Mouse (Mus musculus): Measurements from ENCODE around the gene Vtn. TPM values are rescaled to one million over a fixed set of nuclear protein-coding genes. Genes with fewer than 3 reads are reported as not detected.

Gene Vtn
- 91.3 and 227 TPM in 2 replicates for polyA plus RNA-seq (2014; fragmentation: Nextera tagmentation; extraction: Ambion mirVana)

DNA sequence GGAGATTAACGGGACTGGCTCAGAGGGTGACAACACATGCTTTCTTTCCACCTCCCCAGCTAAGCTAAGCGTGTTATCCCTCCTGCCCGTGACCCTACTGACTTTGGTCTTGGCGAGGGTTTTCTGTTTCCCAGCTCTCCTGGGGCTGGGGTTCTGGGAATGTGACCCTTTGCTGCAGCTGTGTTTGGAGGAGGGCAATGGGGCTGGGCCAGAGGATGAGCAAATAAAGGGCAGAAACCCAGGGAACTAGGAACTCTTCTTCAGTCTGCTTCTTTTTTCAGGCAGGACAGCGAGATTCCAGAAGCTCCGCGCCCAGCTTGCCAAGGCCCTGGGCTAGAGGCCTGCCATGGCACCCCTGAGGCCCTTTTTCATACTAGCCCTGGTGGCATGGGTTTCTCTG is at the start of gene Vtn:
Vtn (plus strand) TSS at position 88 of the 400 bp plus-strand sequence.
- Histone ChIP-seq H3K4me1 (ENCODE audit: control insufficient read depth, insufficient read depth, low read length) (peaks cover 15% of the 10 kb centered on the region), H3K4me2 (ENCODE audit: low read depth, low read length) (peak within 1 kb of the TSS; percentile 61), H3K9me3 (ENCODE audit: control insufficient read depth, low read length) (no peaks in the 10 kb centered on the region), H3K4me3 (ENCODE audit: low read depth, low read length) (peak within 1 kb of the TSS; percentile 82), H3K36me3 (ENCODE audit: control insufficient read depth, insufficient read depth, low read length) (no peaks in the 10 kb centered on the region), H3K27ac (ENCODE audit: low read depth, low read length) (peak within 1 kb of the TSS; percentile 86), H3K9ac (replicated peaks; ENCODE audit: low read depth, low read length) (0 out of 2 replicates have a peak within 1 kb of the TSS, but pooled peaks have one; percentile 13), H3K27me3 (ENCODE audit: control insufficient read depth, insufficient read depth, low read length) (no peaks in the 10 kb centered on the region)
- ATAC-seq (ENCODE audit: low read depth), result no peak
- 67% methylated on average over 7 of the region's 7 CpGs for WGBS

DNA sequence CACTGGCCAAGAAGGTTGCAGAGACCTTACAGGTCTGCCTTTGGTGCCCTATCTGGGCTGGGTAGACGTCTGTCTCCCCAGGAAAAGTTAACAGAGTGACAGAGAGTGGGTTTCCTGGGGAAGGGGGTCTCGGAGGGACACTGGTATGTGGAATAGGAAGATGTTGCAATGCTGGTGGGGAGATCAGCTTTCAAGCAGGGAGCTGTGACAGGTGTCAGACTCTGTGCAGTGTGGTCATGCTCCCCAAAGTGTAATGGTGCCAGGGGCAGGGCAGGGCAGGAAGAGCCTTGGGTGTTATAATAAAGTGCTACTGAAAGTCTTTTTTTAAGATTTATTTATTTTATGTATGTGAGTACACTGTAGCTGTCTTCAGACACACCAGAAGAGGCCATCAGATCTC is 48.6 kb upstream of the Vtn start:
- no peak overlapping the region for H3K27ac ChIP-seq (ENCODE audit: low read depth, low read length)
- no peak overlapping the region for H3K4me2 ChIP-seq (ENCODE audit: low read depth, low read length)
- H3K9ac ChIP-seq (replicated peaks; ENCODE audit: low read depth, low read length), result no peak overlapping the region
- WGBS, result 64% methylated on average over 2 of the region's 2 CpGs
- no peaks in the 10 kb centered on the region for H3K36me3 ChIP-seq (ENCODE audit: control insufficient read depth, insufficient read depth, low read length)
- no peaks in the 10 kb centered on the region for H3K27me3 ChIP-seq (ENCODE audit: control insufficient read depth, insufficient read depth, low read length)
- ATAC-seq (ENCODE audit: low read depth), result no peak
- H3K9me3 ChIP-seq (ENCODE audit: control insufficient read depth, low read length), result no peaks in the 10 kb centered on the region
- H3K4me3 ChIP-seq (ENCODE audit: low read depth, low read length), result no peak overlapping the region
- no peaks in the 10 kb centered on the region for H3K4me1 ChIP-seq (ENCODE audit: control insufficient read depth, insufficient read depth, low read length)

DNA sequence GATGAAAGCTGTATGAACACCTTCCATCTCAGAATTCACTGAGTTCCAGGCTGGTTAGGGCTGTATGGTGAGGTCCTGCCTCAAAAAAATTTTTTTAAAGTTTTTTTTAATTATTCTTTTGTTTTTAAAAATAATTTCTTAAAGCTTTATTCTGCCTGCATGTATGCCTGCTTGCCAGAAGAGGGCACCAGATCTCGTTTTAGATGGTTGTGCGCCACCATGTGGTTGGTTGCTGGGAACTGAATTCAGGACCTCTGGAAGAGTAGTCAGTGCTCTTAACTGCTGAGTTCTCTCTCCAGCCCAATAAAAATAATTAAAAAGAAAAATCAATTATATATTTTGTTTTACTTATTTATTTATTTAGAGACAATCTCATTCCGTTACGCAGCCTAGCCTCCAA is 45.2 kb upstream of the Vtn start:
- no peak overlapping the region for H3K4me3 ChIP-seq (ENCODE audit: low read depth, low read length)
- 10% methylated on average over 4 of the region's 4 CpGs for WGBS

DNA sequence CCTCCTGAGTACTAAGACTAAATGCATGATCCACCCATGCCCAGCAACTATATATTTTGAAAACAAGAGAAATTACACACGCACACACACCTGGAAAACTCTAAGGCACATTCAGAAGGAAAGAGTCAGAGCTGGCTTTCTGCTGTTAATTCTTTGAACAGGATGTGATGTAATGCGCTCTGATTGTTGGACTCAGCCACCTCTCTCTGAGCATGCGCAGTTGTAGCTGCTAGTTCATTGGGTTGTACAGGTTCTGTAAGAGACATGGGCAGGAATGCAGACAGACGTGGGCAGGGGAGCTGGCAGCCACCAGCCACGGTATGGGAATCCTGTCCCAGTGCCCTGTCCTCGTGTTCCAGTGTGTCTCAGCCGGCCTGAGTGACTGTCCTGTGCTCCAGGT is 44.6 kb upstream of the Vtn start:
- Histone ChIP-seq H3K36me3 (ENCODE audit: control insufficient read depth, insufficient read depth, low read length) (no peaks in the 10 kb centered on the region), H3K4me3 (ENCODE audit: low read depth, low read length) (no peak overlapping the region), H3K4me2 (ENCODE audit: low read depth, low read length) (no peak overlapping the region), H3K9ac (replicated peaks; ENCODE audit: low read depth, low read length) (no peak overlapping the region), H3K27ac (ENCODE audit: low read depth, low read length) (no peak overlapping the region), H3K27me3 (ENCODE audit: control insufficient read depth, insufficient read depth, low read length) (no peaks in the 10 kb centered on the region), H3K4me1 (ENCODE audit: control insufficient read depth, insufficient read depth, low read length) (no peaks in the 10 kb centered on the region), H3K9me3 (ENCODE audit: control insufficient read depth, low read length) (no peaks in the 10 kb centered on the region)
- WGBS, result 68% methylated on average over 7 of the region's 7 CpGs
- no peak for ATAC-seq (ENCODE audit: low read depth)

More for the DNA sequence above, 45.2 kb upstream of the Vtn start:
- no peak overlapping the region for H3K9ac ChIP-seq (replicated peaks; ENCODE audit: low read depth, low read length)
- no peaks in the 10 kb centered on the region for H3K4me1 ChIP-seq (ENCODE audit: control insufficient read depth, insufficient read depth, low read length)
- no peaks in the 10 kb centered on the region for H3K9me3 ChIP-seq (ENCODE audit: control insufficient read depth, low read length)
- no peak for ATAC-seq (ENCODE audit: low read depth)
- H3K27ac ChIP-seq (ENCODE audit: low read depth, low read length), result no peak overlapping the region
- H3K36me3 ChIP-seq (ENCODE audit: control insufficient read depth, insufficient read depth, low read length), result no peaks in the 10 kb centered on the region
- H3K4me2 ChIP-seq (ENCODE audit: low read depth, low read length), result no peak overlapping the region
- no peaks in the 10 kb centered on the region for H3K27me3 ChIP-seq (ENCODE audit: control insufficient read depth, insufficient read depth, low read length)

DNA sequence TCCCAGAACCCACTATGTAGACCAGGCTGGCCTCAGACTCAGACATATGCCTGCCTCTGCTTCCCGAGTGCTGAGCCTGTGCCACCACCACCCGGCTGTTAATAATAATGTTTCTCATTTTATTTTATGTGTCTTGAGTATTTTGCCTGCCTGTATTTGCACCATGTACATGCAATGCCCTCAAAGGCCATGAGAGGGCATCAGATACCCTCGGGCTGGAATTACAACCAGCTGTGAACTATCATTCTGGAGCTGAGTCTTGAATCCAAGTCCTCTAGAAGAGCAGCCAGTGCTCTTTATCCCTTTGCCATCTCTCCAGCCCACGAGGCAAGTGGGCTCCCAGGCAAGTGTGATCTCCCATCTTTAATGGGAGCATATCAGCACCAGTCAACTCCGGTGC is 43.6 kb upstream of the Vtn start:
- Histone ChIP-seq H3K36me3 (ENCODE audit: control insufficient read depth, insufficient read depth, low read length) (no peaks in the 10 kb centered on the region), H3K9me3 (ENCODE audit: control insufficient read depth, low read length) (no peaks in the 10 kb centered on the region), H3K4me2 (ENCODE audit: low read depth, low read length) (no peak overlapping the region), H3K27me3 (ENCODE audit: control insufficient read depth, insufficient read depth, low read length) (no peaks in the 10 kb centered on the region), H3K9ac (replicated peaks; ENCODE audit: low read depth, low read length) (no peak overlapping the region), H3K4me1 (ENCODE audit: control insufficient read depth, insufficient read depth, low read length) (no peaks in the 10 kb centered on the region), H3K27ac (ENCODE audit: low read depth, low read length) (no peak overlapping the region), H3K4me3 (ENCODE audit: low read depth, low read length) (no peak overlapping the region)
- WGBS, result 53% methylated on average over 5 of the region's 5 CpGs
- no peak for ATAC-seq (ENCODE audit: low read depth)

DNA sequence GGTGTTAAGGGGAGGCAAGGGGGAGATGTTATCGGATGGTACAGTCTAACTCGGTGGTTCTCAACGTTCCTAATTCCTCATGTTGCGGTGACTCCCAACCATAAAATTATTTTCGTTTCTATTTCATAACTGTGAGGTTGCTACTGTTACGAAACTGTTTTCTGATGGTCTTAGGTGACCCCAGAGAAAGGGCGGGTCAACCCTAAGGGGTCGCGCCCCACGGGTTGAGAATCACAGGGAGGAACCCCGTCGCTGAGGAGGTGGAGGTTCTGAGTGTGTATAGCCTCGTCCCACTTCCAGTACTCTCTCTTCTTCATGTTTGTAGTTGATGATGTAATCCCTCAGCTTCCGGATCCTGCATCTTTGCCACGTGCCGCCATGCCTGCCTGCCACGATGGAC is 40.2 kb upstream of the Vtn start:
- Histone ChIP-seq H3K27me3 (ENCODE audit: control insufficient read depth, insufficient read depth, low read length) (no peaks in the 10 kb centered on the region), H3K36me3 (ENCODE audit: control insufficient read depth, insufficient read depth, low read length) (no peaks in the 10 kb centered on the region), H3K9me3 (ENCODE audit: control insufficient read depth, low read length) (no peaks in the 10 kb centered on the region), H3K4me1 (ENCODE audit: control insufficient read depth, insufficient read depth, low read length) (no peaks in the 10 kb centered on the region), H3K4me3 (ENCODE audit: low read depth, low read length) (no peak overlapping the region), H3K4me2 (ENCODE audit: low read depth, low read length) (no peak overlapping the region), H3K9ac (replicated peaks; ENCODE audit: low read depth, low read length) (no peak overlapping the region), H3K27ac (ENCODE audit: low read depth, low read length) (no peak overlapping the region)
- 83% methylated on average over 17 of the region's 17 CpGs for WGBS
- ATAC-seq (ENCODE audit: low read depth), result no peak

DNA sequence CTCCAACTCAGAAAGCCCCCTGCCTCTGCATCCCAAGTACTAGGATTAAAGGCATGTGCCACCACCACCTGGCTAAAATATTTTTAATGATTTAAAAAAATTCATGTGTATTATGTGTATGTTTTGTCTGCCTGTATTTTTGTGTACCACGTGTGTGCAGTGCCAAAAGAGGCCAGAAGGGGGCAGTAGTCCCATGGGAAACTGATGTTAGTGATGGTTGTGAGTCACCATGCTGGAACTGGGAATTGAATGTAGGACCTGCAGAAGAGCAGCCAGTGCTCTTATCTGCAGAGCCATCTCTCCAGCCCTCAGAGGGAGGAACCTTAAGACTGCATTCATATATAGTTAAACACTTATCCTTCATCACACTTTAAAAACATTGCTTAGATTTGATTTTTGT is 37.0 kb upstream of the Vtn start:
- Histone ChIP-seq H3K36me3 (ENCODE audit: control insufficient read depth, insufficient read depth, low read length) (no peaks in the 10 kb centered on the region), H3K4me3 (ENCODE audit: low read depth, low read length) (no peak overlapping the region), H3K9me3 (ENCODE audit: control insufficient read depth, low read length) (no peaks in the 10 kb centered on the region), H3K9ac (replicated peaks; ENCODE audit: low read depth, low read length) (no peak overlapping the region), H3K27me3 (ENCODE audit: control insufficient read depth, insufficient read depth, low read length) (no peaks in the 10 kb centered on the region), H3K4me2 (ENCODE audit: low read depth, low read length) (no peak overlapping the region), H3K27ac (ENCODE audit: low read depth, low read length) (no peak overlapping the region), H3K4me1 (ENCODE audit: control insufficient read depth, insufficient read depth, low read length) (peaks cover 9% of the 10 kb centered on the region)
- 70% methylated on average over 1 of the region's 1 CpGs for WGBS
- no peak for ATAC-seq (ENCODE audit: low read depth)

DNA sequence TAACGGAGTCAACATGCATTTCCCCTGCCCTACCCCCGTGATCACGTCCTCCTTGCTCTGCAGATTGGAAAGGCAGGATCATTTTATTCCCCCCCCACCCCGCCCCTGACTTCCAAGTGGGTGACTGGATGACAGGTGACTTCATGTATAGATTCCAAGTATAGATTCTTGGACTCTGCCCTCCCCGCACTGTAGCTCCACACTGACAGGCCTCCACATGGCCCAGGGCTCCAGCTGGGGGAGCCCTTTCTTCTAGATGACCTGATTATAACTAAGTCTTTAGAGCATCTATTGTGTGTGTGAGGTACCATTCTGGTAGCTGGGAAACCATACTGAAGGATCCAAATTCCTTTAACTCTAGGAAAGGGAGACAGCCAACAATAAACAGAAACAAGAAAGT is 36.2 kb upstream of the Vtn start:
- no peak for ATAC-seq (ENCODE audit: low read depth)
- 80% methylated on average over 5 of the region's 5 CpGs for WGBS

DNA sequence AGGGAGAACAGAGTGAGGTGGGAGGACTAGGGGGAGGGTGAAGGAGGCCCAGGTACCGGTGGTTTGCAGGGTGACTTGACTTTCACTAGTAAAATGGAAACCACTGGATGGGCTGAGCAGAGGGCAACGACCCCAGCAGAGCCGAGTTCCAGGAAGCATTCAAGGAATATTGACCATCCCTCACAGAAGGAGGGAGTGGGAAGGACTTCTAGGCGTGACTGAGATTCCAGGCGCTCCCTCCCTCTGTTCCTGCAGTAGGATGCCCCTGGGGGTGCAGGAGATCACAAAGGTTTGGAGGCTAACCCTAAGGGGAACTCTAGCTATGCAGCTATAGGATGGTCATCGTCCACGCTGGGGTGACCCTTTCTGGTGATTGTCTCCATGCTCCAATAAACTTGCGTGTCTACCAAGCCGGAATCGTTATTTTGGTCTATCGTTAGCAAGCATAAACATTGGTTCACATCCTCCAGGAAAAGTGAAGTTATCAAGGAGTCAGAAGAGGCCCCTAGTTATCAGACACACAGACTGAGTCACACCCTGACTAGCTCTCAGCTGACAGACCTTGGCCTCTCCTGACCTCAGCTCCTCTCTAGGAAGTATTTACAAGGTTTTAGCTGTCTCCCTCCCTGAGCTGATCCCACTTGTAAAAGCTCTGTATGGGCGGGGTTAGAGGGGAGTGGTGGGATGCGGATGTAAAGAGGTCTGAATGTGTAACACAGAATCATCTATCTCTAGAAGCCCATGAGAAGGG is 35.4 kb upstream of the Vtn start:
- no peak overlapping the region for H3K27ac ChIP-seq (ENCODE audit: low read depth, low read length)
- H3K4me1 ChIP-seq (ENCODE audit: control insufficient read depth, insufficient read depth, low read length), result peaks cover 9% of the 10 kb centered on the region
- H3K4me3 ChIP-seq (ENCODE audit: low read depth, low read length), result no peak overlapping the region
- H3K4me2 ChIP-seq (ENCODE audit: low read depth, low read length), result no peak overlapping the region
- H3K9me3 ChIP-seq (ENCODE audit: control insufficient read depth, low read length), result no peaks in the 10 kb centered on the region
- 67% methylated on average over 13 of the region's 13 CpGs for WGBS
- H3K9ac ChIP-seq (replicated peaks; ENCODE audit: low read depth, low read length), result no peak overlapping the region
- H3K36me3 ChIP-seq (ENCODE audit: control insufficient read depth, insufficient read depth, low read length), result no peaks in the 10 kb centered on the region
- no peak for ATAC-seq (ENCODE audit: low read depth)
- H3K27me3 ChIP-seq (ENCODE audit: control insufficient read depth, insufficient read depth, low read length), result no peaks in the 10 kb centered on the region

More for the DNA sequence above, 36.2 kb upstream of the Vtn start:
- Histone ChIP-seq H3K9ac (replicated peaks; ENCODE audit: low read depth, low read length) (no peak overlapping the region), H3K4me3 (ENCODE audit: low read depth, low read length) (no peak overlapping the region), H3K4me2 (ENCODE audit: low read depth, low read length) (no peak overlapping the region), H3K4me1 (ENCODE audit: control insufficient read depth, insufficient read depth, low read length) (peaks cover 9% of the 10 kb centered on the region), H3K27me3 (ENCODE audit: control insufficient read depth, insufficient read depth, low read length) (no peaks in the 10 kb centered on the region), H3K36me3 (ENCODE audit: control insufficient read depth, insufficient read depth, low read length) (no peaks in the 10 kb centered on the region), H3K9me3 (ENCODE audit: control insufficient read depth, low read length) (no peaks in the 10 kb centered on the region), H3K27ac (ENCODE audit: low read depth, low read length) (no peak overlapping the region)

Data from neural tube, embryonic 14.5 days (tissue).